Mouse (Mus musculus): Measurements from ENCODE around the gene Krtap4-2. TPM values are rescaled to one million over a fixed set of nuclear protein-coding genes. Genes with fewer than 3 reads are reported as not detected.
"Not testable (repeated sequence)": the region's sequence is repeated elsewhere in the genome, so short reads cannot be mapped to it uniquely, and the experiment has no call there.

Krtap4-2 gene
- polyA plus RNA-seq, 1 experiment from 2014 or later, result not detected

GRCm38 (mm10) chr11:99643635-99644139, 8.8 kb upstream of the Krtap4-2 start, which contains the start of gene Krtap4-7:
Gene Krtap4-7 (minus strand): TSS chr11:99644089.
- H3K36me3 ChIP-seq (ENCODE audit: control insufficient read depth, insufficient read depth); H3K27ac ChIP-seq (ENCODE audit: low read length); H3K4me3 ChIP-seq (replicated peaks; ENCODE audit: low read length); H3K9me3 ChIP-seq (ENCODE audit: control insufficient read depth, low read length); H3K9ac ChIP-seq (replicated peaks; ENCODE audit: low read depth, low read length); H3K27me3 ChIP-seq (replicated peaks; ENCODE audit: control insufficient read depth, insufficient read depth, low read length); H3K4me2 ChIP-seq (ENCODE audit: low read length); H3K4me1 ChIP-seq (replicated peaks; ENCODE audit: control insufficient read depth, insufficient read depth, low read length); ATAC-seq: not testable (repeated sequence)
- WGBS, result 86% methylated on average over 9 of the region's 9 CpGs

- H3K4me3 ChIP-seq (replicated peaks; ENCODE audit: low read length), result no peak overlapping the region
- 53% methylated on average over 1 of the region's 1 CpGs for whole genome bisulfite sequencing
These were observed 6.0 kb upstream of the Krtap4-2 start for GRCm38 (mm10) chr11:99640926-99641325.

GRCm38 (mm10) chr11:99637086-99637485, 2.2 kb upstream of the Krtap4-2 start:
- ATAC-seq, result no peak
- 68% methylated on average over 1 of the region's 1 CpGs for WGBS
- H3K27me3 ChIP-seq (replicated peaks; ENCODE audit: control insufficient read depth, insufficient read depth, low read length), result no peaks in the 10 kb centered on the region

More at GRCm38 (mm10) chr11:99640926-99641325, 6.0 kb upstream of the Krtap4-2 start:
- Histone ChIP-seq H3K9ac (replicated peaks; ENCODE audit: low read depth, low read length) (no peak overlapping the region), H3K4me1 (replicated peaks; ENCODE audit: control insufficient read depth, insufficient read depth, low read length) (no peaks in the 10 kb centered on the region), H3K4me2 (ENCODE audit: low read length) (no peak overlapping the region), H3K27me3 (replicated peaks; ENCODE audit: control insufficient read depth, insufficient read depth, low read length) (no peaks in the 10 kb centered on the region), H3K9me3 (ENCODE audit: control insufficient read depth, low read length) (no peaks in the 10 kb centered on the region), H3K27ac (ENCODE audit: low read length) (no peak overlapping the region), H3K36me3 (ENCODE audit: control insufficient read depth, insufficient read depth) (no peaks in the 10 kb centered on the region)
- ATAC-seq, result no peak

GRCm38 (mm10) chr11:99633293-99633692, 1.6 kb downstream of the Krtap4-2 start:
- Histone ChIP-seq H3K4me2 (ENCODE audit: low read length) (no peak overlapping the region), H3K4me3 (replicated peaks; ENCODE audit: low read length) (no peak overlapping the region), H3K27me3 (replicated peaks; ENCODE audit: control insufficient read depth, insufficient read depth, low read length) (no peaks in the 10 kb centered on the region), H3K9me3 (ENCODE audit: control insufficient read depth, low read length) (no peaks in the 10 kb centered on the region), H3K36me3 (ENCODE audit: control insufficient read depth, insufficient read depth) (no peaks in the 10 kb centered on the region), H3K9ac (replicated peaks; ENCODE audit: low read depth, low read length) (no peak overlapping the region), H3K27ac (ENCODE audit: low read length) (no peak overlapping the region), H3K4me1 (replicated peaks; ENCODE audit: control insufficient read depth, insufficient read depth, low read length) (no peaks in the 10 kb centered on the region)
- ATAC-seq, result no peak
- 78% methylated on average over 2 of the region's 2 CpGs for WGBS

More at GRCm38 (mm10) chr11:99637086-99637485, 2.2 kb upstream of the Krtap4-2 start:
- H3K9ac ChIP-seq (replicated peaks; ENCODE audit: low read depth, low read length), result no peak overlapping the region
- H3K4me2 ChIP-seq (ENCODE audit: low read length), result no peak overlapping the region
- H3K4me1 ChIP-seq (replicated peaks; ENCODE audit: control insufficient read depth, insufficient read depth, low read length), result no peaks in the 10 kb centered on the region
- H3K9me3 ChIP-seq (ENCODE audit: control insufficient read depth, low read length), result no peaks in the 10 kb centered on the region
- no peak overlapping the region for H3K27ac ChIP-seq (ENCODE audit: low read length)
- no peak overlapping the region for H3K4me3 ChIP-seq (replicated peaks; ENCODE audit: low read length)
- no peaks in the 10 kb centered on the region for H3K36me3 ChIP-seq (ENCODE audit: control insufficient read depth, insufficient read depth)

GRCm38 (mm10) chr11:99630890-99631289, 4.0 kb downstream of the Krtap4-2 start:
- Histone ChIP-seq H3K27ac (ENCODE audit: low read length) (no peak overlapping the region), H3K4me2 (ENCODE audit: low read length) (no peak overlapping the region), H3K4me3 (replicated peaks; ENCODE audit: low read length) (no peak overlapping the region), H3K9me3 (ENCODE audit: control insufficient read depth, low read length) (no peaks in the 10 kb centered on the region), H3K4me1 (replicated peaks; ENCODE audit: control insufficient read depth, insufficient read depth, low read length) (no peaks in the 10 kb centered on the region), H3K9ac (replicated peaks; ENCODE audit: low read depth, low read length) (no peak overlapping the region), H3K27me3 (replicated peaks; ENCODE audit: control insufficient read depth, insufficient read depth, low read length) (no peaks in the 10 kb centered on the region), H3K36me3 (ENCODE audit: control insufficient read depth, insufficient read depth) (no peaks in the 10 kb centered on the region)
- ATAC-seq, result no peak
- 70% methylated on average over 3 of the region's 3 CpGs for whole genome bisulfite sequencing

- no peak within 1 kb of the TSS for H3K4me3 ChIP-seq (replicated peaks; ENCODE audit: low read length)
- no peaks in the 10 kb centered on the region for H3K27me3 ChIP-seq (replicated peaks; ENCODE audit: control insufficient read depth, insufficient read depth, low read length)
- H3K36me3 ChIP-seq (ENCODE audit: control insufficient read depth, insufficient read depth), result no peaks in the 10 kb centered on the region
- no peak within 1 kb of the TSS for H3K9ac ChIP-seq (replicated peaks; ENCODE audit: low read depth, low read length)
- H3K4me1 ChIP-seq (replicated peaks; ENCODE audit: control insufficient read depth, insufficient read depth, low read length), result no peaks in the 10 kb centered on the region
- ATAC-seq, result no peak
- H3K27ac ChIP-seq (ENCODE audit: low read length), result no peak within 1 kb of the TSS
- 84% methylated on average over 4 of the region's 4 CpGs for WGBS
- no peaks in the 10 kb centered on the region for H3K9me3 ChIP-seq (ENCODE audit: control insufficient read depth, low read length)
- H3K4me2 ChIP-seq (ENCODE audit: low read length), result no peak within 1 kb of the TSS
These were observed 6.7 kb downstream of the Krtap4-2 start, which contains the start of gene Krtap4-1 for GRCm38 (mm10) chr11:99628138-99628537. Gene Krtap4-1 (minus strand): TSS chr11:99628238.

- no peak within 1 kb of the TSS for H3K4me2 ChIP-seq (ENCODE audit: low read length)
- H3K4me3 ChIP-seq (replicated peaks; ENCODE audit: low read length), result no peak within 1 kb of the TSS
- H3K27me3 ChIP-seq (replicated peaks; ENCODE audit: control insufficient read depth, insufficient read depth, low read length), result no peaks in the 10 kb centered on the region
- WGBS, result 92% methylated on average over 2 of the region's 2 CpGs
- no peak for ATAC-seq
- no peaks in the 10 kb centered on the region for H3K36me3 ChIP-seq (ENCODE audit: control insufficient read depth, insufficient read depth)
- H3K9me3 ChIP-seq (ENCODE audit: control insufficient read depth, low read length), result no peaks in the 10 kb centered on the region
- no peak within 1 kb of the TSS for H3K27ac ChIP-seq (ENCODE audit: low read length)
- no peaks in the 10 kb centered on the region for H3K4me1 ChIP-seq (replicated peaks; ENCODE audit: control insufficient read depth, insufficient read depth, low read length)
- H3K9ac ChIP-seq (replicated peaks; ENCODE audit: low read depth, low read length), result no peak within 1 kb of the TSS
These were observed 14.5 kb downstream of the Krtap4-2 start, which contains the start of gene Gm11562 for GRCm38 (mm10) chr11:99620335-99620734. Gene Gm11562 (minus strand): TSS chr11:99620435.

GRCm38 (mm10) chr11:99614796-99615363, 20.0 kb downstream of the Krtap4-2 start, which contains the start of gene Krtap2-4:
Gene Krtap2-4 (minus strand): TSS chr11:99614846.
- 76% methylated on average over 3 of the region's 3 CpGs for WGBS

GRCm38 (mm10) chr11:99610089-99610488, 24.8 kb downstream of the Krtap4-2 start, which contains the start of gene Gm11937:
Gene Gm11937 (minus strand): TSS chr11:99610189.
- not testable (repeated sequence) for H3K4me3 ChIP-seq (replicated peaks; ENCODE audit: low read length); H3K4me2 ChIP-seq (ENCODE audit: low read length); H3K9ac ChIP-seq (replicated peaks; ENCODE audit: low read depth, low read length); H3K27me3 ChIP-seq (replicated peaks; ENCODE audit: control insufficient read depth, insufficient read depth, low read length); H3K27ac ChIP-seq (ENCODE audit: low read length); H3K9me3 ChIP-seq (ENCODE audit: control insufficient read depth, low read length); H3K4me1 ChIP-seq (replicated peaks; ENCODE audit: control insufficient read depth, insufficient read depth, low read length); ATAC-seq; H3K36me3 ChIP-seq (ENCODE audit: control insufficient read depth, insufficient read depth)
- 60% methylated on average over 1 of the region's 2 CpGs for WGBS

More at GRCm38 (mm10) chr11:99614796-99615363, 20.0 kb downstream of the Krtap4-2 start, which contains the start of gene Krtap2-4:
- no peak within 1 kb of the TSS for H3K4me3 ChIP-seq (replicated peaks; ENCODE audit: low read length)
- no peak within 1 kb of the TSS for H3K4me2 ChIP-seq (ENCODE audit: low read length)
- H3K9ac ChIP-seq (replicated peaks; ENCODE audit: low read depth, low read length), result no peak within 1 kb of the TSS
- no peaks in the 10 kb centered on the region for H3K4me1 ChIP-seq (replicated peaks; ENCODE audit: control insufficient read depth, insufficient read depth, low read length)
- ATAC-seq, result no peak
- H3K27me3 ChIP-seq (replicated peaks; ENCODE audit: control insufficient read depth, insufficient read depth, low read length), result no peaks in the 10 kb centered on the region
- H3K9me3 ChIP-seq (ENCODE audit: control insufficient read depth, low read length), result no peaks in the 10 kb centered on the region
- no peak within 1 kb of the TSS for H3K27ac ChIP-seq (ENCODE audit: low read length)
- no peaks in the 10 kb centered on the region for H3K36me3 ChIP-seq (ENCODE audit: control insufficient read depth, insufficient read depth)
